Mouse (Mus musculus) limb, embryonic 11.5 days (tissue): Measurements from ENCODE around the gene Rnf180. TPM values are rescaled to one million over a fixed set of nuclear protein-coding genes. Genes with fewer than 3 reads are reported as not detected.

Source experiments
- ATAC-seq: fragments of 200-750 bp; cut with Nextera tagmentation; 2 replicates; pipeline ENCODE4 v1.8.0; 2017; ENCODE audit warnings: low read depth; ENCODE audit not compliant: insufficient number of reproducible peaks, low FRiP score, low TSS enrichment
- DNase-seq: peaks from one replicate; pipeline ENCODE4 v3.0.0-alpha.2; 2015; ENCODE audit warnings: low spot score
- H3K27ac ChIP-seq: fragments of 300-500 bp; sonication (generic); replicated peaks from 2 replicates; pipeline ENCODE4 v1.5.1; 2014; ENCODE audit warnings: low read depth, mild to moderate bottlenecking, low read length
- H3K27me3 ChIP-seq: fragments of 300-500 bp; sonication (generic); 2 replicates; pipeline ENCODE4 v1.6.1; 2014; ENCODE audit warnings: mild to moderate bottlenecking, low read length, mixed read lengths; ENCODE audit not compliant: control insufficient read depth, insufficient read depth
- H3K36me3 ChIP-seq: fragments of 300-500 bp; sonication (generic); 2 replicates; pipeline ENCODE4 v1.6.1; 2014; ENCODE audit warnings: mild to moderate bottlenecking, low read length, moderate library complexity, mixed read lengths; ENCODE audit not compliant: control insufficient read depth, insufficient read depth
- H3K4me1 ChIP-seq: fragments of 300-500 bp; sonication (generic); 2 replicates; pipeline ENCODE4 v1.6.1; 2014; ENCODE audit warnings: low read length, mixed read lengths; ENCODE audit not compliant: control insufficient read depth, insufficient read depth
- H3K4me2 ChIP-seq: fragments of 300-500 bp; sonication (generic); 2 replicates; pipeline ENCODE4 v1.6.1; 2014; ENCODE audit warnings: low read depth, mild to moderate bottlenecking, moderate library complexity; ENCODE audit not compliant: severe bottlenecking
- H3K4me3 ChIP-seq: fragments of 300-500 bp; sonication (generic); 2 replicates; pipeline ENCODE4 v1.5.1; 2014; ENCODE audit warnings: low read depth, low read length
- H3K9ac ChIP-seq: fragments of 300-500 bp; sonication (generic); 2 replicates; pipeline ENCODE4 v1.6.1; 2014; ENCODE audit warnings: mild to moderate bottlenecking, low read length
- H3K9me3 ChIP-seq: fragments of 300-500 bp; sonication (generic); 2 replicates; pipeline ENCODE4 v1.6.1; 2016; ENCODE audit warnings: low read length; ENCODE audit not compliant: control insufficient read depth
- WGBS: fragments of 180-500 bp; shearing (Covaris S2); extraction: QIAGEN DNeasy Blood & Tissue Kit; methylation state at CpG from one replicate; pipeline ENCODE4 v1.1.7; 2014; 5-methylcytosine and 5-hydroxymethylcytosine counted together
- polyA plus RNA-seq: library from polyadenylated mRNA; unstranded; fragments of >200 nt; fragmentation: Nextera tagmentation; extraction: Ambion mirVana; gene quantifications from 2 replicates; pipeline ENCODE4 v1.2.1, GENCODE M21; 2014

Rnf180 gene
- polyA plus RNA-seq, 1 experiment from 2014 or later, result 5.9 TPM

GRCm38 (mm10) chr13:105224048-105224447 is 70.6 kb downstream of the Rnf180 start:
- H3K36me3 ChIP-seq, result no peaks in the 10 kb centered on the region
- WGBS, result 57% methylated on average over 10 of the region's 10 CpGs
- ATAC-seq (no peak), DNase-seq (no peak)
- no peak overlapping the region for H3K9ac ChIP-seq
- H3K4me1 ChIP-seq, result peaks cover 2% of the 10 kb centered on the region; the same call in 1 of the 2 replicates
- no peak overlapping the region for H3K27ac ChIP-seq
- H3K9me3 ChIP-seq, result no peaks in the 10 kb centered on the region
- H3K27me3 ChIP-seq, result no peaks in the 10 kb centered on the region
- no peak overlapping the region for H3K4me3 ChIP-seq
- H3K4me2 ChIP-seq, result no peak overlapping the region

- H3K27ac ChIP-seq, result no peak overlapping the region
- peaks cover 2% of the 10 kb centered on the region; the same call in 1 of the 2 replicates for H3K4me1 ChIP-seq
- WGBS, result 76% methylated on average over 3 of the region's 3 CpGs
- no peaks in the 10 kb centered on the region for H3K27me3 ChIP-seq
- H3K9ac ChIP-seq, result no peak overlapping the region
- H3K36me3 ChIP-seq, result no peaks in the 10 kb centered on the region
- peak; percentile 25 for DNase-seq
- ATAC-seq, result no peak
- no peak overlapping the region for H3K4me3 ChIP-seq
- no peak overlapping the region for H3K4me2 ChIP-seq
- H3K9me3 ChIP-seq, result no peaks in the 10 kb centered on the region
Observed at GRCm38 (mm10) chr13:105223147-105223546, 71.5 kb downstream of the Rnf180 start.

- Histone ChIP-seq H3K9ac (no peak overlapping the region), H3K4me3 (no peak overlapping the region), H3K27ac (no peak overlapping the region), H3K9me3 (no peaks in the 10 kb centered on the region), H3K4me2 (no peak overlapping the region), H3K36me3 (no peaks in the 10 kb centered on the region), H3K4me1 (peaks cover 2% of the 10 kb centered on the region; the same call in 1 of the 2 replicates), H3K27me3 (no peaks in the 10 kb centered on the region)
- 88% methylated on average over 5 of the region's 5 CpGs for WGBS
- DNase-seq (no peak), ATAC-seq (no peak; the same call in 1 of the 2 replicates)
Observed at GRCm38 (mm10) chr13:105222016-105222725, 72.4 kb downstream of the Rnf180 start.

- Histone ChIP-seq H3K4me3 (no peak overlapping the region), H3K27me3 (no peaks in the 10 kb centered on the region), H3K4me1 (no peaks in the 10 kb centered on the region), H3K4me2 (no peak overlapping the region), H3K27ac (no peak overlapping the region), H3K36me3 (no peaks in the 10 kb centered on the region), H3K9ac (no peak overlapping the region), H3K9me3 (no peaks in the 10 kb centered on the region)
- 77% methylated on average over 3 of the region's 3 CpGs for WGBS
- no peak for ATAC-seq
- DNase-seq, result no peak
Observed at GRCm38 (mm10) chr13:105210746-105211145, 83.9 kb downstream of the Rnf180 start.

- 80% methylated on average over 3 of the region's 3 CpGs for WGBS
- ATAC-seq (no peak), DNase-seq (no peak)
- no peaks in the 10 kb centered on the region for H3K27me3 ChIP-seq
- no peaks in the 10 kb centered on the region for H3K9me3 ChIP-seq
- no peak overlapping the region for H3K27ac ChIP-seq
- no peak overlapping the region for H3K9ac ChIP-seq
- H3K4me3 ChIP-seq, result no peak overlapping the region
- no peaks in the 10 kb centered on the region for H3K4me1 ChIP-seq
- H3K36me3 ChIP-seq, result no peaks in the 10 kb centered on the region
- H3K4me2 ChIP-seq, result no peak overlapping the region
Observed at GRCm38 (mm10) chr13:105203851-105204250, 90.8 kb downstream of the Rnf180 start.

GRCm38 (mm10) chr13:105198658-105199057 is 96.0 kb downstream of the Rnf180 start:
- no peaks in the 10 kb centered on the region for H3K27me3 ChIP-seq
- no peak overlapping the region for H3K4me3 ChIP-seq
- H3K9ac ChIP-seq, result no peak overlapping the region
- no peaks in the 10 kb centered on the region for H3K9me3 ChIP-seq
- H3K27ac ChIP-seq, result no peak overlapping the region
- ATAC-seq (no peak), DNase-seq (no peak)
- H3K36me3 ChIP-seq, result no peaks in the 10 kb centered on the region
- 81% methylated on average over 3 of the region's 3 CpGs for WGBS
- H3K4me2 ChIP-seq, result no peak overlapping the region
- no peaks in the 10 kb centered on the region for H3K4me1 ChIP-seq

- 44% methylated on average over 3 of the region's 3 CpGs for WGBS
- Histone ChIP-seq H3K9me3 (no peaks in the 10 kb centered on the region), H3K9ac (no peak overlapping the region), H3K4me1 (no peaks in the 10 kb centered on the region), H3K27ac (no peak overlapping the region), H3K4me2 (no peak overlapping the region), H3K36me3 (no peaks in the 10 kb centered on the region), H3K27me3 (no peaks in the 10 kb centered on the region), H3K4me3 (no peak overlapping the region)
- DNase-seq (no peak), ATAC-seq (no peak)
Observed at GRCm38 (mm10) chr13:105198028-105198427, 96.6 kb downstream of the Rnf180 start.

GRCm38 (mm10) chr13:105193583-105193982 is 101.0 kb downstream of the Rnf180 start:
- no peak overlapping the region for H3K4me3 ChIP-seq
- H3K36me3 ChIP-seq, result no peaks in the 10 kb centered on the region
- H3K4me2 ChIP-seq, result no peak overlapping the region
- no peaks in the 10 kb centered on the region for H3K9me3 ChIP-seq
- no peak overlapping the region for H3K27ac ChIP-seq
- H3K4me1 ChIP-seq, result no peaks in the 10 kb centered on the region
- 73% methylated on average over 7 of the region's 7 CpGs for WGBS
- no peaks in the 10 kb centered on the region for H3K27me3 ChIP-seq
- DNase-seq, result no peak
- no peak overlapping the region for H3K9ac ChIP-seq
- no peak for ATAC-seq

GRCm38 (mm10) chr13:105188730-105189129 is 105.9 kb downstream of the Rnf180 start:
- no peaks in the 10 kb centered on the region for H3K4me1 ChIP-seq
- no peak overlapping the region for H3K27ac ChIP-seq
- ATAC-seq (no peak), DNase-seq (no peak)
- WGBS, result 88% methylated on average over 7 of the region's 7 CpGs
- H3K36me3 ChIP-seq, result no peaks in the 10 kb centered on the region
- H3K27me3 ChIP-seq, result no peaks in the 10 kb centered on the region
- no peak overlapping the region for H3K4me2 ChIP-seq
- no peak overlapping the region for H3K9ac ChIP-seq
- no peaks in the 10 kb centered on the region for H3K9me3 ChIP-seq
- H3K4me3 ChIP-seq, result no peak overlapping the region
